ENCODE assay signal across 8 mouse cellular contexts in the genomic region with DNA sequence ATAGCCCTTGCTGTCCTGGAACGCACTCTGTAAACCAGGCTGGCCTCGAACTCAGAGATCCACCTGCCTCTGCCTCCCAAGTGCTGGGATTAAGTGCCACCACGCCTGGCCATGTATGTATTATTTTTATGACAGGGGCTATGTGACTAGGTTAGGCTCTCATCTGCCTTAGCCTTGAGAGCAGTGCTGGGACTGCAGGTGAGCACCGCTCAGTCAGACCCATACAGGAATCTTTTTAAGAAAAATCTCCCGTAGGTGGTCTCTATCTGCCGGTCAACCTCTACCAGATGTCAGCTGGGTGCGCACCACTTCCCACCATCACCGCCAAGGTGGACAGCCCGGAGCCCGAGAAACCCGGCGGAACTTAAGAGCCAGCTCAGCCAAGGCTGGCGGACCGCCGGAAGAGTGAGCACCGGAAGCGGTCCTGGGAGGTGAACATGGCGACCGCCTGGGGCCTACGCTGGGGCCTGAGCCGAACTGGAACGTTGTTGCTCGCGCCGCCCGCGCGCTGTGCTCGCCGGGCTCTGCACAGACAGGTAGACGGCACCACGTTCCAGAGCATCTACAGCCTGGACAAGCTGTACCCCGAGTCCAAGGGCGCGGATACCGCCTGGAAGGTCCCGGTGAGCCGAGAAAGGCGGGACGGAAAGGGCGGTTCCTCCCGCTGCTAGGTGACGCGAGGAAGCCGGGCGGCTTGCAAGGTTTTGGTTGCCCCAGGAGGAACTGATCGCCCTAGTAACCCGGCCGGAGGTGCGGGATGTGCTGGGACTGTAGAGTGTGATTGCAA. TPM values are rescaled to one million over a fixed set of nuclear protein-coding genes. Genes with fewer than 3 reads are reported as not detected.
DNase-seq lines count a peak whose midpoint lies in the region; ATAC-seq and TF ChIP-seq lines count a peak whose summit lies in the region.

TSS of gene Mrpl58 (plus strand) at position 415 of the 787 bp plus-strand sequence.

- peak within 1 kb of the TSS; percentile 79 for H3K4me3 ChIP-seq in embryonic facial prominence, embryonic 12.5 days
- H3K4me3 ChIP-seq in kidney, adult 2 months (ENCODE audit: insufficient read depth, low read depth, low read length), result peak within 1 kb of the TSS; percentile 77
- H3K4me3 ChIP-seq in limb, embryonic 12.5 days (replicated peaks), result peak within 1 kb of the TSS; percentile 84
- peak within 1 kb of the TSS; percentile 95 for H3K4me3 ChIP-seq in midbrain, embryonic 14.5 days (replicated peaks; ENCODE audit: low read depth, low read length)

- 3% methylated on average over 50 of the region's 50 CpGs for WGBS in embryonic facial prominence, embryonic 12.5 days
- 4% methylated on average over 50 of the region's 50 CpGs for WGBS in kidney, adult 2 months
- 3% methylated on average over 50 of the region's 50 CpGs for WGBS in limb, embryonic 12.5 days
- WGBS in midbrain, embryonic 14.5 days, result 4% methylated on average over 50 of the region's 50 CpGs

- H3K4me1 ChIP-seq in embryonic facial prominence, embryonic 12.5 days, result peaks cover 15% of the 10 kb centered on the region
- no peaks in the 10 kb centered on the region; the same call in 1 of the 2 replicates for H3K4me1 ChIP-seq in kidney, adult 2 months (ENCODE audit: control insufficient read depth, insufficient read depth, low read length)
- H3K4me1 ChIP-seq in limb, embryonic 12.5 days (replicated peaks), result peaks cover 12% of the 10 kb centered on the region
- peaks cover 30% of the 10 kb centered on the region for H3K4me1 ChIP-seq in midbrain, embryonic 14.5 days (ENCODE audit: control insufficient read depth, insufficient read depth, low read length)

- no peak for TF ChIP-seq POLR2A in kidney, adult 2 months (IDR thresholded peaks at IDR 0.05; ENCODE audit: low read depth, low read length)

- no peaks in the 10 kb centered on the region for H3K27me3 ChIP-seq in embryonic facial prominence, embryonic 12.5 days
- H3K27me3 ChIP-seq in kidney, adult 2 months (replicated peaks; ENCODE audit: control insufficient read depth, insufficient read depth, low read length), result no peaks in the 10 kb centered on the region
- H3K27me3 ChIP-seq in limb, embryonic 12.5 days, result no peaks in the 10 kb centered on the region
- H3K27me3 ChIP-seq in midbrain, embryonic 14.5 days (ENCODE audit: control insufficient read depth, insufficient read depth, low read length), result no peaks in the 10 kb centered on the region

- H3K9me3 ChIP-seq in embryonic facial prominence, embryonic 12.5 days, result no peaks in the 10 kb centered on the region
- no peaks in the 10 kb centered on the region for H3K9me3 ChIP-seq in limb, embryonic 12.5 days
- no peaks in the 10 kb centered on the region for H3K9me3 ChIP-seq in midbrain, embryonic 14.5 days (ENCODE audit: control insufficient read depth, low read length)

- H3K36me3 ChIP-seq in embryonic facial prominence, embryonic 12.5 days, result peaks cover 20% of the 10 kb centered on the region
- H3K36me3 ChIP-seq in kidney, adult 2 months (ENCODE audit: control insufficient read depth, insufficient read depth, low read length), result no peaks in the 10 kb centered on the region
- H3K36me3 ChIP-seq in limb, embryonic 12.5 days, result peaks cover 32% of the 10 kb centered on the region
- peaks cover 24% of the 10 kb centered on the region for H3K36me3 ChIP-seq in midbrain, embryonic 14.5 days (ENCODE audit: control insufficient read depth, insufficient read depth, low read length)

- ATAC-seq in embryonic facial prominence, embryonic 12.5 days (ENCODE audit: insufficient number of reproducible peaks, insufficient read depth, low FRiP score, low TSS enrichment), result peak; percentile 79
- peak; percentile 82 for ATAC-seq in limb, embryonic 12.5 days (ENCODE audit: insufficient number of reproducible peaks, insufficient read depth, low FRiP score, low TSS enrichment, low read depth)
- peak; percentile 86 for ATAC-seq in midbrain, embryonic 14.5 days (ENCODE audit: low FRiP score, low TSS enrichment)

- H3K4me2 ChIP-seq in embryonic facial prominence, embryonic 12.5 days (replicated peaks), result peak within 1 kb of the TSS; percentile 73
- H3K4me2 ChIP-seq in limb, embryonic 12.5 days, result peak within 1 kb of the TSS; percentile 83
- H3K4me2 ChIP-seq in midbrain, embryonic 14.5 days (ENCODE audit: low read length), result peak within 1 kb of the TSS; percentile 84

- peak within 1 kb of the TSS; percentile 90 for H3K9ac ChIP-seq in embryonic facial prominence, embryonic 12.5 days
- H3K9ac ChIP-seq in limb, embryonic 12.5 days (replicated peaks), result peak within 1 kb of the TSS; percentile 89
- H3K9ac ChIP-seq in midbrain, embryonic 14.5 days (replicated peaks; ENCODE audit: low read length), result peak within 1 kb of the TSS; percentile 91

- H3K27ac ChIP-seq in embryonic facial prominence, embryonic 12.5 days, result peak within 1 kb of the TSS; percentile 89
- H3K27ac ChIP-seq in kidney, adult 2 months (ENCODE audit: insufficient read depth, low read depth, low read length), result peak within 1 kb of the TSS; percentile 93
- peak within 1 kb of the TSS; percentile 94 for H3K27ac ChIP-seq in limb, embryonic 12.5 days
- peak within 1 kb of the TSS; percentile 93 for H3K27ac ChIP-seq in midbrain, embryonic 14.5 days (replicated peaks; ENCODE audit: low read depth, low read length)

- no peak for TF ChIP-seq CTCF in kidney, adult 2 months (conservative IDR thresholded peaks at IDR 0.05; ENCODE audit: insufficient read depth, insufficient read length, low read depth, low read length)

- DNase-seq in 416B (ENCODE audit: low read depth), result peak; percentile 89
- peak; percentile 90 to 92 for DNase-seq in adrenal gland, postnatal 36 days
- DNase-seq in heart, adult 18-20 months, result peak; percentile 90 to 94
- peak; percentile 91 for DNase-seq in kidney, adult 2 months
- peak; percentile 93 for DNase-seq in midbrain, embryonic 14.5 days
- peak; percentile 79 for DNase-seq in spleen, adult 12 weeks (ENCODE audit: low spot score)

RNA-seq across cellular contexts. Expression of gene Mrpl58, which starts in this region (rescaled TPM):
- total RNA-seq in adrenal gland, postnatal 36 days (2021), result 100 to 1,000 TPM; 147 to 162 TPM
- 170 and 181 TPM in 2 replicates for polyA plus RNA-seq in embryonic facial prominence, embryonic 12.5 days (2016; fragmentation: Nextera tagmentation; extraction: Ambion mirVana)
- total RNA-seq in heart, adult 18-20 months (2021), result 100 to 1,000 TPM; 140 to 166 TPM
- polyA plus RNA-seq in kidney, adult 2 months (2012; rRNA removed), result 145 and 146 TPM in 2 replicates
- 175 and 182 TPM in 2 replicates for polyA plus RNA-seq in limb, embryonic 12.5 days (2016; fragmentation: Nextera tagmentation; extraction: Ambion mirVana)
- 222 and 223 TPM in 2 replicates for polyA plus RNA-seq in midbrain, embryonic 14.5 days (2014; fragmentation: Nextera tagmentation; extraction: Ambion mirVana)

Comparison
In these comparisons a context has a peak if more than half of its experiments do, and no peak if none do; other contexts are left out.
1. Peak in every context shown above with its lines: DNase-seq, ATAC-seq, H3K4me3 ChIP-seq and H3K27ac ChIP-seq.